Mouse (Mus musculus) liver, adult (tissue): ENCODE results near the gene Rps8.
A peak's percentile ranks its signal among the peaks of the same experiment; 100 is the strongest.

Experiments
- GATA4 ChIP-seq: IDR thresholded peaks from 2 replicates; pipeline ENCODE4 v1.6.1; 2014; ENCODE audit warnings: mild to moderate bottlenecking, low read length; ENCODE audit not compliant: insufficient replicate concordance

Rps8 gene

DNA sequence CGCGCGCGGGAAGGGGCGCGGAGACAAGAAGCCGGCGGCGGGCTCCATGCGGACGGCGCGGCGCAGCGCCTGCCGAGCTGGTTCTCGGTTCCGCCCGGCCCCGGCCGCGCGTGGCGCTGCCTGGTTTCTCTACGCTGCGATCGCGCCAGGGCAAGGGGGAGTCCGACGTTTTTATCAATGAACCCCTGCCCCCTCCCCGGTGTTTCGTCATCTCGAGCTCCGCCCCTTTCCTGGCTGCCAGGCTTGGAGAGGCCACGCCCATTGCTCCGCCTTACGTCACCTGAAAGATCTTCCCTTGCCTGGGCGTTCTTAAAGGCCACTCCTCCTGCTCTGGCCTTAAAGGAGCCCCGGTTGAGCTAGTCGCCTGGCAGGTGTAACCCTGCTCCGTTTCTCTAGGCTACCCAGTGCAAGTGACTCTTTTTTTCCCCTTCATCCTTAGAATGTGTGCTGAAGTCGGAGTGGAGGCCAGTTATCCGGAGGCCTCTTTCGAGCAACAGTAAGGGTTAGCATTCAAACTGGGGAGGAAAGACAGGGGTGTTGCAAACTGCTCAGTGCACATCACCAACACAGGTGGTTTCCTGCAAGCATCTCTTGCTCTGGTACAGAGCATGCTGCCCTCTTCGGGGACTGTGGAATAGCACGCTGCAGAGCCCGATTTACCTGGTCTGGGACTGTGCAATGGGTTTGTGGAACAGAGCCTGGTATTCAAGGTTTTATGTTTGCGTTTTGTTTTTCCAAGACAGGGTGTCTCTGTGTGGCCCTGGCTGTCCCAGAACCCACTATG is 22.0 kb downstream of the Rps8 start, which contains the start of gene Plk3:
Gene Plk3 (minus strand): TSS at position 147 of the 784 bp plus-strand sequence.
- peak; percentile 84; the same call in 1 of the 2 replicates for TF ChIP-seq GATA4

- no peak for TF ChIP-seq GATA4
These were observed 22.7 kb downstream of the Rps8 start for GRCm38 (mm10) chr4:117133366-117133796.

- no peak for TF ChIP-seq GATA4
These were observed 23.3 kb downstream of the Rps8 start for GRCm38 (mm10) chr4:117132794-117133143.

- no peak for TF ChIP-seq GATA4
These were observed 23.9 kb downstream of the Rps8 start for GRCm38 (mm10) chr4:117131890-117132793.

- TF ChIP-seq GATA4: no peak
These were observed 24.8 kb downstream of the Rps8 start for GRCm38 (mm10) chr4:117131198-117131597.

GRCm38 (mm10) chr4:117130790-117131189 is 25.3 kb downstream of the Rps8 start:
- TF ChIP-seq GATA4: no peak

DNA sequence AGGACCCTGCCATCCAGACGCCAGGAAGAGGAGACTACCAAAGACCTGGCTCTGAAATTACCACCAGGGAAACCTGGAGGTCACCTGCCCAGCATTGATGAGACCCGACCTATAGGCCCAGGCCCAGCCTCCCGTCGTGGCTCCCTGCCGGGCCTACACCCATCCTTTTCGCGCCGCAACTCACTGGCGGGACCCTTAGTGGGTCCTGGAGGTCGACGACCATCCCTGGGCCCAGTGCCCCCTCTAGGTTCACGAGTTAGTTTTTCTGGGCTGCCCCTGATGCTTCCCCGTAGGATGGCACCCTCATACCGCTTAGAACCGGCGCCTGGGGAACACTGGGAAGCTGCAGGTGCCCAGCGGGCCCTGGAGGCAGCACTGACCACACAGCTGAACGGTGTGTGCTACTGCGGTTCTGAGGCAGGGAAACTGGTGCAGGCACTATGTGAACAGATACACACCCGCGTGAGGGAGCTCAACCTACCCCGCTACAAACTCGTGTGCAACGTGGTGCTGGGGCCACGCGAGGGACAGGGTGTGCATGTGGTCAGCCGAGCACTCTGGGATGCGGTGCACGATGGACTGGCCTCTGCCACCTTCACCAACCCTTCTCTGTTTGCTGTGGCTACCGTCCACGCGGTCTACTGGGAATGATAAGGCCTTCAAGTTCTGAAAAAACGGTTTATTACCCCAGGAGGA is 27.9 kb downstream of the Rps8 start:
- TF ChIP-seq GATA4: no peak

DNA sequence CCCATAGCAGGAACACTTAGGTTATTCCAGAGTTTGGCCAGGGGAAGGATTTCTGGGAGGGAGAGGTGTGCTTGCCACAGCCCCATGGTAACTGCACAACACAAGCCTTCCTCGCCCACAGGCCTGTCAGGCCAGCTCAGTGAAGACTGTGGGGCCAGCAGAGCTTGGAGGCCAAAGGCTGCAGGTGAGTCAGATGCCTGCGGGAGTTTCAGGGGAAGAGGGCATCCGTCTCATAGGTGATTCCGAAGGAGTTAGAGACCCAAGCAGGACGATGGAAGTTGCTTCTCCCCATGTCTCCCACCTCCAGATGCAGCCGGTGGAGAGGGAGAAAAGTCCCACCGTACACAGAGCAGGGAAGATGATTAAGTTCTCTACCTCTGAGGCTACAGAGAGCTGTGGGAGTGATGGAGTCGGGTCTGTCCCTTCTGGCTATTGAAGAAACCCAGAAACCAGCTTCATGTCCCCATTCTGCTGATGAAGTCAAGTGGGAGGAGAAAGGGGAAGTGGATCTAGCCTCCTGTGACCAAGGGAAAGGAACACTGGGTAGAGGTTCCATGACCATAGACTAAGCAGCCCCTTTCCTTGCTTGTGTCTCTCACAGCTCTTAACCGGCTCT is 29.3 kb downstream of the Rps8 start, which contains the start of gene Tctex1d4:
Gene Tctex1d4 (plus strand): TSS at position 120 of the 616 bp plus-strand sequence.
- no peak for TF ChIP-seq GATA4

DNA sequence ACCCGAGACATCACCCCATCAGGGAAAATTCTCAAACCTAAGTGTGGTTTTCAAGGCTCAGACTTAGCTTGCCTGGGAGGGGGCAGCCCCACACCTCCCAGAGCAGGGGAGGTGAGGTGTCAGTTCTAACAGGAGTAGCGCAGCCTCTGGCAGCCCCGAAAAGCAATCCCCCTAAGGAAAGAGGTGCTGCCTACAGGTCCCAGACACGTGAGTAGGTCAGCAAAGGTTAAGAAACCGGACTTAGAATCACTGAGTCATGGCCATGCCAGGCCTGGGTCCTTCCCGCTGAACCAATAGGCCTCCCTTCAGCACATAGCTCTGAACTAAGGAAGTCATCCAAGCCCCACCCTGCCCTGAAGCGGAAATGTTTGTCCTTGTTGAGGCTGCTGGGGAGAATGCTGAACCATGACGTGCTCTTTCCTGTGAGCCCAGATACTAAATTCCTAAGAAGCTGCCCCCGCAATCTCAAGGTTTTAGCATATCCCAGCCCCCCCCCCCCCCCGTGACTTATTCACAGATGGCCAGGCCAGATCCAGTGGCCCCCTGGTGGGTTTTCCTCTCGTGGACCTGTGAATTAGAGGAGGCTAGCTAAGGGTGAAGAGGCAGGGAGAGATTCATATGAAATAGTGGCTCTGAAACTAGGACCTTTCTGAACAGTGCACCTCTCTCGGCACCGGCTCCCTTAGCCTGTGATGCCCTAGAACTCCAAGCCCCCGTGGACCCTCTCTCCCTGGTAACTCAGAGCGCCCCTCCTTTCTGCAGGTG is 30.0 kb downstream of the Rps8 start:
- TF ChIP-seq GATA4: peak; percentile 14; the same call in 1 of the 2 replicates

- TF ChIP-seq GATA4: no peak
These were observed 30.6 kb downstream of the Rps8 start, which contains the start of gene Btbd19 for GRCm38 (mm10) chr4:117125348-117125909. Btbd19 (minus strand) TSS chr4:117125725.

- TF ChIP-seq GATA4: no peak
These were observed 31.3 kb downstream of the Rps8 start for GRCm38 (mm10) chr4:117124518-117125347.

DNA sequence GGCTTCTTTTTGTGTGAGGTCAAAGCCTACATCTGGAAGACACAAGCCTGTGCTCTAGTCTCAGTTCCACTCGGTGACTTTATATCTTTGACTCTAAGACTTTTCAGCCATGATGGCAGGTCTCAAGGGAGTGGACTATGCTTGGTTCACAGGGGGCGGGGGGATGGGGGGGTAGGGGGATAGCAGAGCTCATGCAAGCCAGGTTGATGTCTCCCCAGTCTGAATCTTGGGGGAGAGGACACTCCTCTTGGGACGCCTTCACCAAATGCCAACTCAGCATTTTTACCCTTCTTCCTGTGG is 31.9 kb downstream of the Rps8 start:
- no peak for TF ChIP-seq GATA4
